Mouse (Mus musculus): ENCODE data around the gene Adgrb3.

DNA sequence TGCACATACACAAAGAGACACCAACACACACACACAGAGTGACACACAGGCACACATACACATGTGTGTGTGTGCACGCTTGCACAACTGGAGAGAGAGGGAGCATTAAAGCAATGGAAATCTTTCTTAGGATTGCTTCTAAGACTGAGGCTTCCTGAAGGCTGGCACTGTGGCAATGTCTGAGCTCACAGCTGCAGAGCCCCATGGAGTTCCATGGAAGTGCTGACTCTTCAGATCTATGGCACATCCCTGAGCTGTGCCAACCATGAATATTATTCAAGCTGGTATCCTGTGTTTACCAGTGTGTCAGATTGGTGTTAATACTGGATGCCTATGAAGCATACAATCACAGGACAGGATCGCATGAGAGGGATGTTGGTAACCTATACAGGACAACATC is 643.6 kb downstream of the Adgrb3 start:
- TF ChIP-seq CTCF (IDR thresholded peaks at IDR 0.05; ENCODE audit: borderline replicate concordance, extremely low read depth, insufficient read depth, insufficient read length) = no peak
- no peak for TF ChIP-seq POLR2A (IDR thresholded peaks at IDR 0.05; ENCODE audit: borderline replicate concordance, extremely low read depth, insufficient read depth, insufficient read length, poor library complexity, severe bottlenecking)

Data from brain, embryonic 14.5 days (tissue).